Mouse (Mus musculus) urinary bladder, postnatal 10 days (tissue): ENCODE measurements around the gene Icmt.

Experiments used
- DNase-seq: peaks from one replicate; pipeline ENCODE4 v3.0.0; 2022; ENCODE audit warnings: low spot score

Icmt gene

GRCm38 (mm10) chr4:152296874-152297861, at the start of gene Icmt:
Icmt (plus strand) TSS chr4:152297227.
- peak; percentile 99 for DNase-seq

GRCm38 (mm10) chr4:152250615-152251014, 46.4 kb upstream of the Icmt start:
- DNase-seq = no peak

- no peak for DNase-seq
Observed at GRCm38 (mm10) chr4:152253183-152253759, 43.8 kb upstream of the Icmt start.

GRCm38 (mm10) chr4:152257070-152257469, 40.0 kb upstream of the Icmt start:
- DNase-seq = no peak

GRCm38 (mm10) chr4:152260451-152260850, 36.6 kb upstream of the Icmt start:
- no peak for DNase-seq

GRCm38 (mm10) chr4:152262187-152262586, 34.8 kb upstream of the Icmt start:
- DNase-seq = no peak

GRCm38 (mm10) chr4:152263089-152263488, 33.9 kb upstream of the Icmt start:
- DNase-seq = no peak

GRCm38 (mm10) chr4:152263512-152264176, 33.4 kb upstream of the Icmt start:
- no peak for DNase-seq

GRCm38 (mm10) chr4:152264177-152264530, 32.9 kb upstream of the Icmt start:
- DNase-seq = no peak

GRCm38 (mm10) chr4:152264867-152265568, 32.0 kb upstream of the Icmt start:
- no peak for DNase-seq

- no peak for DNase-seq
Observed at GRCm38 (mm10) chr4:152265791-152266190, 31.2 kb upstream of the Icmt start.

GRCm38 (mm10) chr4:152266236-152266895, 30.7 kb upstream of the Icmt start:
- DNase-seq = no peak

- DNase-seq = no peak
Observed at GRCm38 (mm10) chr4:152267748-152268369, 29.2 kb upstream of the Icmt start.

GRCm38 (mm10) chr4:152269967-152270366, 27.1 kb upstream of the Icmt start:
- no peak for DNase-seq

GRCm38 (mm10) chr4:152270599-152270998, 26.4 kb upstream of the Icmt start:
- DNase-seq = no peak

- no peak for DNase-seq
Observed at GRCm38 (mm10) chr4:152271334-152271733, 25.7 kb upstream of the Icmt start.

GRCm38 (mm10) chr4:152272006-152272405, 25.0 kb upstream of the Icmt start:
- DNase-seq = no peak

- DNase-seq = no peak
Observed at GRCm38 (mm10) chr4:152272449-152273049, 24.5 kb upstream of the Icmt start.

GRCm38 (mm10) chr4:152273191-152273590, 23.8 kb upstream of the Icmt start:
- DNase-seq = no peak

- no peak for DNase-seq
Observed at GRCm38 (mm10) chr4:152273621-152274236, 23.3 kb upstream of the Icmt start, which contains the start of gene Gpr153. Gpr153 (plus strand) TSS chr4:152274232.
